Mouse (Mus musculus) cerebellum, adult 8-10 months (tissue): ENCODE data around the gene Rxfp3.
"Not testable (repeated sequence)": the region's sequence is repeated elsewhere in the genome, so short reads cannot be mapped to it uniquely, and the experiment has no call there.

Experiments used
- DNase-seq: peaks from one replicate; pipeline ENCODE4 v3.0.0; 2022

Gene Rxfp3

GRCm38 (mm10) chr15:11035947-11036474, 1.8 kb downstream of the Rxfp3 start:
- DNase-seq: no peak

GRCm38 (mm10) chr15:11030188-11030587, 7.6 kb downstream of the Rxfp3 start:
- no peak for DNase-seq

- no peak for DNase-seq
Observed at GRCm38 (mm10) chr15:11026801-11027561, 10.8 kb downstream of the Rxfp3 start.

GRCm38 (mm10) chr15:11014931-11015330, 22.9 kb downstream of the Rxfp3 start:
- no peak for DNase-seq

- DNase-seq: no peak
Observed at GRCm38 (mm10) chr15:11010976-11011548, 26.7 kb downstream of the Rxfp3 start.

GRCm38 (mm10) chr15:11008756-11009155, 29.0 kb downstream of the Rxfp3 start:
- no peak for DNase-seq

GRCm38 (mm10) chr15:11004646-11005045, 33.1 kb downstream of the Rxfp3 start:
- DNase-seq: no peak

GRCm38 (mm10) chr15:11003791-11004190, 34.0 kb downstream of the Rxfp3 start:
- no peak for DNase-seq

GRCm38 (mm10) chr15:11000421-11000820, 37.4 kb downstream of the Rxfp3 start, which contains the start of gene Slc45a2:
TSS of gene Slc45a2 (plus strand) at chr15:11000721.
- DNase-seq: no peak

GRCm38 (mm10) chr15:10999832-11000231, 38.0 kb downstream of the Rxfp3 start:
- no peak for DNase-seq

- no peak for DNase-seq
Observed at GRCm38 (mm10) chr15:10991566-10991965, 46.2 kb downstream of the Rxfp3 start.

- DNase-seq: no peak
Observed at GRCm38 (mm10) chr15:10990411-10990810, 47.4 kb downstream of the Rxfp3 start.

- DNase-seq: not testable (repeated sequence)
Observed at GRCm38 (mm10) chr15:10986477-10986876, 51.3 kb downstream of the Rxfp3 start.

- no peak for DNase-seq
Observed at GRCm38 (mm10) chr15:10985756-10986155, 52.0 kb downstream of the Rxfp3 start.
